Mouse (Mus musculus) splenic B cell, adult 2 months (primary cell): Measurements from ENCODE around the gene Olfr623.

Experiments
- DNase-seq: peaks from one replicate; pipeline ENCODE4 v3.0.0-alpha.2; 2011; ENCODE audit warnings: low read depth, low spot score
- H3K27me3 ChIP-seq: 2 replicates; pipeline ENCODE4 v1.6.1; 2012; ENCODE audit warnings: mild to moderate bottlenecking, low read length, moderate library complexity, mixed read lengths; ENCODE audit not compliant: control insufficient read depth, poor library complexity, insufficient read depth, severe bottlenecking
- H3K36me3 ChIP-seq: 2 replicates; pipeline ENCODE4 v1.6.1; 2012; ENCODE audit warnings: mild to moderate bottlenecking, low read length, moderate library complexity, mixed read lengths; ENCODE audit not compliant: control insufficient read depth, poor library complexity, insufficient read depth, severe bottlenecking

Gene Olfr623

DNA sequence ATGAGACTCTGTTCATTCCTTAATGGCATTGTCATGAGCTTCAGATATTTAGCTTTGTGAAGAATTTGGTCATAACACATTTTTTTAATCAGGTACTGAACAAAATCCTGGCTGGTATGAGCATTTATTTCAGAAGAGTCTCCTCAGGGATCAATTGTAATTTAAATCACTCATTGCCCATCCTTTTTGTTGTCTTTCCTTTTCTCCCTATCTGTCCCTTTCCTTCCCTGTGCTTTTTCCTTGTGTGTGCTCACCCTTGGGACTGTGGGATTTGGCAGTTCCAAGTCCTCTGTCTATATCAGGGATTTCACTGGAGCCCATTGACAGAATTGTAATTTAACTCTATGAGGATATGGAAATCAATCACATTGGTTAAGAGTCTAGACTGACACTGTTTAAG is at the start of gene Olfr623:
Gene Olfr623 (minus strand): TSS at position 101 of the 400 bp plus-strand sequence.
- Histone ChIP-seq H3K36me3 (no peaks in the 10 kb centered on the region), H3K27me3 (no peaks in the 10 kb centered on the region)
- DNase-seq: no peak

DNA sequence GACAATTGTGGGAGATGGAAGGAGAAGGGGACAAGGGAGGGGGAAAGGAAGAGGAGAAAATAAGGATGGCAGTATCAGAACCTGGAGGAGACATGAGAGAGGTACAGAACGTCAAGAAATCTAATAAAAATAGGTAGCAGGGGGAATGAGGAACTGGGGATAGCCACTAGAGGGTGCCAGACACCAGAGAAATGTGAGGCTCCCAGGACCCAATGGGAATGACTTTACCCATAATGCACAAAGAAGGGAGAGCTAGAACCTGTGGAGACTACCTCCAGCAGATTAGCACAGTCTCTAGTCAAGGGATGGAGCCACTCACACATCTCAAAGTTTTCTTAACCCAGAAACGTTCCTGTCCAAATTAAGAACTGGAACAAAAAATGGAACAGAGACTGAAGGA is 48.5 kb upstream of the Olfr623 start:
- DNase-seq: peak; percentile 59
- Histone ChIP-seq H3K27me3 (no peaks in the 10 kb centered on the region; the same call in 1 of the 2 replicates), H3K36me3 (no peaks in the 10 kb centered on the region)

DNA sequence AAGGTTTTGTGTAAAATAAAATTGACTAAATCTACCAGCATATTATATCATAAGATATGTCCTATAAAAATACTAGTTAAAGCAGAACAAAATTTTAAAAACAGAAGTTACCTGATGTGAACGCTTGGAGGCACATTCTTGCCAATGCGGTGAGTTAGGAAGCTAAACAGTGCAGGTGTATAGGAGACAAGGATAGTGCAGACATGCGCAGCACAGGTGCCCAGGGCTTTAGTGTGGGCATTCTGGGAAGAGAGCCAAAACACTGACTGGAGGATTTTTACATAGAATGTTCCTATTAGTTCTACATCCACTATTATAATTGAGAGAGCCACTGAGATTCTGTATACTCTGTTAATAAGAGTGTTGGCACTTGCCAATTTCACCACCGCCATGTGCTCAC is 36.0 kb upstream of the Olfr623 start:
- Histone ChIP-seq H3K27me3 (no peaks in the 10 kb centered on the region), H3K36me3 (no peaks in the 10 kb centered on the region)
- no peak for DNase-seq

- Histone ChIP-seq H3K27me3 (no peaks in the 10 kb centered on the region), H3K36me3 (no peaks in the 10 kb centered on the region)
- DNase-seq: no peak
Observed at GRCm38 (mm10) chr7:103682420-103682819, 18.9 kb upstream of the Olfr623 start, which contains the start of gene Olfr625-ps1. Olfr625-ps1 (plus strand) TSS chr7:103682720.

DNA sequence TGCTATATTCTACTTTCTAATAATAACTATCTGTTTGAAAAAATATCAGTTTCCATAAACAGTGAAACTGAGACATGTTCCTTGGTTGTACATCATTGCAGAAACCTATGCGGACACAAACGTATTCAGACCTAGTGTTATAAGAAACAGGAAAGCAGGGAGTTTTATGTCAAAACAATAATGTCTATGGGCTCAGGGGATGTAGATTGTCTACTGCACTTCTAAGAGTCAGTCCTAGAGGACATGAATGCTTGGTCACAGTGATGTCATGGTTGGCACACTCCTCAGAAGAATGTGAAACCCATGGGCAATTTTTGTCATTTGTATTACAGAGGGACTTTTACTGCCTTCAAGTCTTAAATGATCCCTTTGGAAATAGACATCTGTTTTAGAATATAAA is 7.6 kb upstream of the Olfr623 start, which contains the start of gene Olfr624:
Gene Olfr624 (minus strand): TSS at position 101 of the 400 bp plus-strand sequence.
- Histone ChIP-seq H3K27me3 (no peaks in the 10 kb centered on the region), H3K36me3 (no peaks in the 10 kb centered on the region)
- no peak for DNase-seq

GRCm38 (mm10) chr7:103644070-103644469 is 19.4 kb downstream of the Olfr623 start:
- H3K27me3 ChIP-seq: no peaks in the 10 kb centered on the region

DNA sequence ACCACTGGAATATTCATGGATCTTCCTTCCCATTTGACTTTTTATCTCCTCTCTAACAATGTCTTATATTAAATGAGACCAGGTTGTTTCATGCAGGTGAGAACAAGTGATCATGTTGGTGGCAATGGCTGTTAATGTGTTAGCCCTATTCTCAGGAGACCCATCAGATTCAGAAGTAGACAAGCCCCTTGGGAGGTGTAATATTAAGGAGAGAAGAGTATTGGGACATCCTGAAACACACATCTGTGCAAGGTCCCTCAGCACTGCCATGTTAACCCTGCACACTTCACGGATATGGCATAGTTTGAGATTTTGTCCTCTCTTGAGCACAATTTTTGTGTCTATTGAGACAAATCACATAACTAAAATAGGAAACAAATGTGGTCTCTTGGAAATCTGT is 20.9 kb downstream of the Olfr623 start, which contains the start of gene Olfr622:
Gene Olfr622 (minus strand): TSS at position 101 of the 400 bp plus-strand sequence.
- no peak for DNase-seq
- H3K36me3 ChIP-seq: no peaks in the 10 kb centered on the region

More at GRCm38 (mm10) chr7:103644070-103644469, 19.4 kb downstream of the Olfr623 start:
- no peaks in the 10 kb centered on the region for H3K36me3 ChIP-seq
- no peak for DNase-seq

DNA sequence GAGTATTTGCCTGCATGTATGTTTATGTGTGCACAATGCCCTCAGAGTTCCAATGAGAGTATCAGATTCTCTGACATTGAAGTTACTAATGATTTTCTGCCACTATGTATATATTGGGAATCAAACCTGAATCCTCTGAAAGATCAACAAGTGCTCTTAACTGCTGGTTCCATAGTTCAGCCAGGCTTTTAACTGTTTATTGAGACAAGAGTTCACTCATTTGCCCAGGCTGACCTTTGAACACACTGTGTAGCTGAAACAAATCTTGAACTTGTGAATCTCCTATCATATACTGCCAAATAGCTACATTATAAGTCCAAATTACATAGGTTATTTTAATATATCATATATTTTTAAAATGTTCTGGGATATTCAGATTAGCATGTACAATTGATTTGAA is 26.7 kb downstream of the Olfr623 start:
- no peaks in the 10 kb centered on the region for H3K27me3 ChIP-seq
- no peak for DNase-seq

More for the DNA sequence above, 20.9 kb downstream of the Olfr623 start, which contains the start of gene Olfr622:
- H3K27me3 ChIP-seq: no peaks in the 10 kb centered on the region

GRCm38 (mm10) chr7:103612434-103612833 is 51.1 kb downstream of the Olfr623 start, which contains the start of gene Olfr620:
Olfr620 (minus strand) TSS chr7:103612534.
- no peaks in the 10 kb centered on the region for H3K36me3 ChIP-seq
- no peaks in the 10 kb centered on the region for H3K27me3 ChIP-seq
- DNase-seq: no peak

More for the DNA sequence above, 26.7 kb downstream of the Olfr623 start:
- no peaks in the 10 kb centered on the region for H3K36me3 ChIP-seq
